Mouse (Mus musculus): ENCODE data around the gene Lgals7.

- TF ChIP-seq CTCF (IDR thresholded peaks at IDR 0.05; ENCODE audit: low read depth) (no peak), EP300 (IDR thresholded peaks at IDR 0.05; ENCODE audit: low read depth) (no peak)
These were observed at the start of gene Lgals7 for GRCm38 (mm10) chr7:28863540-28863939.
